Mouse (Mus musculus) midbrain, embryonic 16.5 days (tissue): ENCODE measurements around the gene Sec16a. TPM values are rescaled to one million over a fixed set of nuclear protein-coding genes. Genes with fewer than 3 reads are reported as not detected.

Source experiments
- ATAC-seq: fragments of 200-750 bp; cut with Nextera tagmentation; 2 replicates; pipeline ENCODE4 v1.8.0; 2017; ENCODE audit warnings: moderate TSS enrichment
- H3K27ac ChIP-seq: fragments of 300-500 bp; sonication (generic); 2 replicates; pipeline ENCODE4 v1.5.1; 2014; ENCODE audit warnings: mild to moderate bottlenecking, low read length, mixed read lengths
- H3K27me3 ChIP-seq: fragments of 300-500 bp; sonication (generic); 2 replicates; pipeline ENCODE4 v1.6.1; 2014; ENCODE audit warnings: low read depth, low read length, mixed read lengths; ENCODE audit not compliant: control insufficient read depth, insufficient read depth
- H3K36me3 ChIP-seq: fragments of 300-500 bp; sonication (generic); 2 replicates; pipeline ENCODE4 v1.6.1; 2014; ENCODE audit warnings: mild to moderate bottlenecking, low read length, moderate library complexity, mixed read lengths; ENCODE audit not compliant: control insufficient read depth, insufficient read depth
- H3K4me1 ChIP-seq: fragments of 300-500 bp; sonication (generic); 2 replicates; pipeline ENCODE4 v1.6.1; 2014; ENCODE audit warnings: mild to moderate bottlenecking, low read length, mixed read lengths; ENCODE audit not compliant: control insufficient read depth, insufficient read depth
- H3K4me2 ChIP-seq: fragments of 300-500 bp; sonication (generic); 2 replicates; pipeline ENCODE4 v1.6.1; 2014; ENCODE audit warnings: mild to moderate bottlenecking, low read length, mixed read lengths
- H3K4me3 ChIP-seq: fragments of 300-500 bp; sonication (generic); 2 replicates; pipeline ENCODE4 v1.5.1; 2014; ENCODE audit warnings: low read depth, mild to moderate bottlenecking, low read length, moderate library complexity, mixed read lengths
- H3K9ac ChIP-seq: fragments of 300-500 bp; sonication (generic); 2 replicates; pipeline ENCODE4 v1.6.1; 2014; ENCODE audit warnings: low read depth, low read length, mixed read lengths
- H3K9me3 ChIP-seq: fragments of 300-500 bp; sonication (generic); replicated peaks from 2 replicates; pipeline ENCODE4 v1.6.1; 2014; ENCODE audit warnings: mild to moderate bottlenecking, low read length, mixed read lengths; ENCODE audit not compliant: control insufficient read depth, poor library complexity, severe bottlenecking
- WGBS: fragments of 180-500 bp; shearing (Covaris S2); extraction: QIAGEN DNeasy Blood & Tissue Kit; methylation state at CpG from one replicate; pipeline ENCODE4 v1.1.7; 2014; 5-methylcytosine and 5-hydroxymethylcytosine counted together
- polyA plus RNA-seq: library from polyadenylated mRNA; unstranded; fragments of >200 nt; fragmentation: Nextera tagmentation; extraction: Ambion mirVana; gene quantifications from 2 replicates; pipeline ENCODE4 v1.2.1, GENCODE M21; 2015

The Sec16a gene
- polyA plus RNA-seq: 18.7 and 20.4 TPM in 2 replicates

DNA sequence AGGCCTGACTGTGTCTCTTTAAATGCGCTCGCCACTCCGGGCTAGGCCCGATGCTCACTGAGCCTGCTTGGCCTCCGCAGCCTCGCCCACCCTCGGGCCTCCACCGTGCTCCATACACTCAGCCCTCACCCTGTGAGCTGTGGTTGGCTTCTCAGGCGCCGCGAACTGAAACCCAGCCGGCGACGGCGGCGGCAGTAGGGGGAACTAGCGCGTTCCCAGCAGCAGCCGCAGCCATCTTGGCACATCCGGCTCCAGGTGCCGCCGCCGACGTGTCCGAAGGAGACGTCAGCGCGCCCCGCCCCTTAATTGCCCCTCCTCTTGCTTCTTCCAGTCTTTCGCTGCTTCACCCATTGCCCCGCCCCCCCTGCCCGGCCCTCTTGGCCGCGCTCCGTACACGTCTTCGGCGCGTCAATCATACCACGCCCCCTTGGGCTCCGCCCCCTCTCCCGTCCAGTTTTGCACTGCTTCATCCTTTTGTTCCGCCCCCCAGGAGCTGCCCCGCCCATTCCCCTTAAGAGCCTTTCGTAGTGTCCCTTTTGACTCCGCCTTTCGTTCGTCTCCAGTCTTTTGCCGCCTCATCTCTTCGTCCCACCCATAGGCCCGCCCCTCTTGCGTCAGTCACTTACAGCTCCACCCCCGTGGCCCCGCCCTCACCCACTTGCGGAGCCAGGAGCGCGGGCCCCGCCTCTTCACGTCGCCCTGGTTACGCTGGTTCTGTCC lies at the start of gene Sec16a:
TSS of gene Sec16a (minus strand) at position 271 of the 720 bp plus-strand sequence.
- WGBS: under 1% methylated on average over 60 of the region's 61 CpGs

DNA sequence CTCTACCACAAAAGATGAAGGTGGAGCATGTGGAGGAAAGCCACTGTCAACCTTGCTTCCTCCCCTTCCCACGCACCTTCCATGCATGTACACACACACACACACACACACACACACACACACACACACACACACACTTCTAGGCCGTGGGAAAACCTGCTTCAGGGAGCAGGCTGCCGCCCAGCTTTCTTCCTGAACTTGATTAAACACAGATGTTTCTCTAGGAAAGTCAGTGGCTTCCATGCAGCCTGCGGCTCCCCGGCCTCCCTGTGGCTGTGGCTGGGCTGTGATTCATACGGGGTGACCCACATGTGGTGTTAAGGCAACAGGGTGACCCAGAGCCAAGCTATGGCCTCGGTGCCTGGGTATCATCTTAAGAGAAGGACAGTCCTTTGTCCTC lies 49.4 kb upstream of the Sec16a start:
- ATAC-seq: no peak
- H3K4me3 ChIP-seq: no peak overlapping the region
- peaks cover 43% of the 10 kb centered on the region for H3K4me1 ChIP-seq
- H3K4me2 ChIP-seq: no peak overlapping the region
- WGBS: 65% methylated on average over 7 of the region's 7 CpGs
- no peak overlapping the region for H3K9ac ChIP-seq
- H3K27me3 ChIP-seq: no peaks in the 10 kb centered on the region
- no peaks in the 10 kb centered on the region for H3K36me3 ChIP-seq
- H3K9me3 ChIP-seq: no peaks in the 10 kb centered on the region
- peak overlapping the region; percentile 18; the same call in 1 of the 2 replicates for H3K27ac ChIP-seq

More for the DNA sequence above, at the start of gene Sec16a:
- ATAC-seq: peak; percentile 93
- Histone ChIP-seq H3K27ac (peak within 1 kb of the TSS; percentile 95), H3K4me1 (peaks cover 33% of the 10 kb centered on the region), H3K9ac (peak within 1 kb of the TSS; percentile 74), H3K4me3 (peak within 1 kb of the TSS; percentile 59), H3K9me3 (no peaks in the 10 kb centered on the region), H3K27me3 (no peaks in the 10 kb centered on the region), H3K4me2 (peak within 1 kb of the TSS; percentile 88), H3K36me3 (peaks cover 15% of the 10 kb centered on the region; the same call in 1 of the 2 replicates)

DNA sequence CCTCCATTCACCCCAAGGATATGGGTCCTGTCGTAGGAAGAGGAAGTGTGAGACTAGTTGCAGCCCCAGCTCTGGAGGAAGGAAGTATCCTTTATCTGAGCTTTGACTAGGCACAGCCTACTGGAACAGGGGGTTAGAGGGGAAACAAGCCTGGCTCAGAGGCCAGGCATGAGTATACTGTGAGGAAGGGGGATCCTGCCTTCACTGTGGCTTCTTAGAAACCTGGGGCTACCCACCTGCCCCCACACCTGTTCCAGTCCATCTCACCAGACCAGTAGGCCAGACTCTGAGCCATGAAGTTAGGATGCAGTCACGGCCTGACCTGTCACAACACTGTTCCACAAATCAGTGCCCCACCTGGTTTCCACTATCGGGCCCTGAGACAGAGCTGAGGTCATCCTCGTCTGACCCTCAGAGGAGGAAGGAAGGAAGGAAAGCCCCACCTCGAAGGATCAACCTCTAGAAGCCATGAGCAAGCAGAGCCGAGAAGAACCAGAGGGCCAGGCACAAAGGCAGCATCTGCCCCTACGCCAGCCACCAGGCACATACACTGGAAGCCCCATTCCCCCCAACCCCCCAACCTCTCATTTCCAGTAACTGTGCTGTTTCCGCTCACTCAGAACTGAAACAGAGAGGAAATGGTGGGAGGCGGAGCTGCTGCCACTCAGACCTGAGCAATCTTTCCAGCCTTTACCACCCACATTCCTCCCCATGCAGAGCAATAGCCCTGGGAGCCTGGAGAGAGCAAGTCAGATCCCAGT lies 48.2 kb upstream of the Sec16a start:
- 42% methylated on average over 9 of the region's 9 CpGs for WGBS
- Histone ChIP-seq H3K4me1 (peaks cover 44% of the 10 kb centered on the region), H3K27me3 (no peaks in the 10 kb centered on the region), H3K4me2 (peak overlapping the region; percentile 18), H3K36me3 (no peaks in the 10 kb centered on the region), H3K27ac (peak overlapping the region; percentile 30), H3K9ac (no peak overlapping the region), H3K4me3 (no peak overlapping the region), H3K9me3 (no peaks in the 10 kb centered on the region)
- ATAC-seq: no peak

DNA sequence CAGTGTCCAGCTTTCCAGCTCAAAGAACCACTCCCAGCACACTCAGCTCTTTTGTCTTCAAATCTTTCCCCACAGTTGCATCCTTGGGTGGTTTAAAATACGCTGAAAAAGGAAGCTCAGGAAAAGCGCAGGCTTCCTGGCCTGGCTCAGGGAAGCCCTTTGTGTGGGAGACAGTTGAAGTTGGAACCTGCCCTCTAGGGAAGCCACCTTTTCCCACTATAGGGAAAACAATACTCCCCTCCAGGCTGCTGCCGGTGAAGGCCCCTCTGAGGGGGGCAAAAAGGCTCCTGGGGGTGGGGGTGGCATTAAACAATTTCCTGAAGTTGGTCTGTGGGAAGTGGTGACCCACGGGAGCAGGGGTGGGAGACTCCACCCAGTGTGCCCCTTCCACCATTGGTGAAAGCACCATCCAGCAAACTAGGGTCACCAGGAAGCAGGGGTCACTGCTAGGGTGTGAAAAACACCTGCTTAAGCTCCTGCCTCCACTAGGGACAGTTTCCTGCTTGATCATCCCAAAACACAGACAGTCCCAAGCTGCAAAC lies 45.8 kb upstream of the Sec16a start:
- WGBS: 30% methylated on average over 4 of the region's 4 CpGs
- Histone ChIP-seq H3K9ac (no peak overlapping the region), H3K4me1 (peaks cover 48% of the 10 kb centered on the region)

DNA sequence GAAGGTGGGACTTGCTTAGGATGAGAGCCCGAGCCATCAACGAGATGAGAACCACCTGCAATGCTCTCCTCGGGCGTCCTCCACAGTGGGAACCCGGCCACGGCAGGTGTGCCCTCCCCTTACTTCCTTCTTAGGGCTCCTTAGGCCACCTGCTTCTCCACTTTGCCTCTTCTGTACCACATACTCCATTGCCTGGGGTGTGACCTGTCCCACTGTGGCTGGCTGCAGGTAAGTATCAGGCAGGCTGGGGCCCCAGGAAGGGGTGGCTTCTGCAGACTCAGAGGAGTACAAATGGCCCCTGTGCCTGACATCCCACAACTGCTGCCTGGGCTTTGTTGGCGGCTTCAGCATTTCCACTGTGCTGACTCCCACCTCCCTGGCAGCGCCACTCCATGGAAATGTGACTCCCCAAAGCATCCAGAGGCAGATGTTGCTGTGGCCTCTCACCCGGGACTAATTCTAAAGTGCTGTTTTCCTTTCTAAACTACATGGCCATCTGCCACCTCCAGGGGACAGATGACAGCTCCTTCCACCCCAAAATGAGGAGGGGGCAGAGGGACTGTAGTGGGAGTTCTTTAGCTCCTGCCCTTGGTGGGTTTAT lies 43.6 kb upstream of the Sec16a start:
- Histone ChIP-seq H3K9me3 (no peaks in the 10 kb centered on the region), H3K4me3 (no peak overlapping the region), H3K4me2 (peak overlapping the region; percentile 3; the same call in 1 of the 2 replicates), H3K36me3 (no peaks in the 10 kb centered on the region), H3K9ac (no peak overlapping the region), H3K27me3 (no peaks in the 10 kb centered on the region), H3K4me1 (peaks cover 60% of the 10 kb centered on the region), H3K27ac (peak overlapping the region; percentile 86)
- no peak for ATAC-seq
- WGBS: 51% methylated on average over 9 of the region's 9 CpGs

More for the DNA sequence above, 45.8 kb upstream of the Sec16a start:
- Histone ChIP-seq H3K36me3 (no peaks in the 10 kb centered on the region), H3K27ac (peak overlapping the region; percentile 25), H3K4me3 (no peak overlapping the region), H3K9me3 (no peaks in the 10 kb centered on the region), H3K27me3 (no peaks in the 10 kb centered on the region), H3K4me2 (peak overlapping the region; percentile 9; the same call in 1 of the 2 replicates)
- no peak for ATAC-seq

- H3K9ac ChIP-seq: peak overlapping the region; percentile 42; the same call in 1 of the 2 replicates
- peak overlapping the region; percentile 32 for H3K4me2 ChIP-seq
- peak overlapping the region; percentile 86 for H3K27ac ChIP-seq
- H3K9me3 ChIP-seq: no peaks in the 10 kb centered on the region
- no peaks in the 10 kb centered on the region for H3K27me3 ChIP-seq
- WGBS: 6% methylated on average over 18 of the region's 18 CpGs
- no peak overlapping the region for H3K4me3 ChIP-seq
- peaks cover 48% of the 10 kb centered on the region for H3K4me1 ChIP-seq
- ATAC-seq: peak; percentile 34
- no peaks in the 10 kb centered on the region for H3K36me3 ChIP-seq
Measured at GRCm38 (mm10) chr2:26487322-26488021, 42.5 kb upstream of the Sec16a start.

DNA sequence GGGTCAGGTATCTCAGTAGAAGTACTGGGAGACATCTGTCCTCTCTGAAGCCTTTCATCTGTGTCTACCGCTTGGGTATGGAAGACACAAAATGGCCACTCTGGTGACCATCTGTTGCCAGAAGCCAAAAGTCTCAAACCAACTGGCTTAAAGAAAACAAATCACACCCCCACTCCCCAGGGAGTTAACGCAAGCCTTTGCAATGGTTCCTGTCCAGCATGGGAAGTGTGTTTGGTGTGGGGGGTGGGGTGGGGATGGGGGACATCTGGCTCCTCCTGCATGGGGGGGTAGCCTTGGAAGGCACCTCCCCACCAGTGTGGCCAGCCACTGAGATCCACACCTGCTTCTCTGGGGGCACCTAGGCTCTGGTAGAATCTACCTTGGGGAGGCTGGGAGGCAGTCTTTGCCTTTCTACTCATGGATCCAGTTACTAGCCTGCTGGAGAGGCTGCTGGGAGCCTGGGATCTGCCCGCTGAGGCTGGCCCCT lies 41.9 kb upstream of the Sec16a start:
- no peaks in the 10 kb centered on the region for H3K27me3 ChIP-seq
- peaks cover 48% of the 10 kb centered on the region for H3K4me1 ChIP-seq
- H3K27ac ChIP-seq: peak overlapping the region; percentile 86
- H3K9me3 ChIP-seq: no peaks in the 10 kb centered on the region
- H3K9ac ChIP-seq: peak overlapping the region; percentile 20; the same call in 1 of the 2 replicates
- peak overlapping the region; percentile 32 for H3K4me2 ChIP-seq
- WGBS: 7% methylated on average over 3 of the region's 3 CpGs
- H3K36me3 ChIP-seq: no peaks in the 10 kb centered on the region
- no peak overlapping the region for H3K4me3 ChIP-seq
- peak; percentile 2; the same call in 1 of the 2 replicates for ATAC-seq

- Histone ChIP-seq H3K4me1 (peaks cover 48% of the 10 kb centered on the region), H3K4me3 (no peak overlapping the region; the same call in 1 of the 2 replicates), H3K27me3 (no peaks in the 10 kb centered on the region), H3K27ac (peak overlapping the region; percentile 86), H3K9ac (0 out of 2 replicates have a peak overlapping the region, but pooled peaks have one; percentile 41), H3K9me3 (no peaks in the 10 kb centered on the region), H3K36me3 (no peaks in the 10 kb centered on the region), H3K4me2 (peak overlapping the region; percentile 41)
- ATAC-seq: no peak; the same call in 1 of the 2 replicates
- 20% methylated on average over 5 of the region's 5 CpGs for WGBS
Measured at GRCm38 (mm10) chr2:26486264-26486810, 41.3 kb upstream of the Sec16a start.
